ENCODE assay signal across 11 mouse cellular contexts in genomic region chr10:40649634-40650033, GRCm38 (mm10). TPM values are rescaled to one million over a fixed set of nuclear protein-coding genes. Genes with fewer than 3 reads are reported as not detected.
DNase-seq lines count a peak whose midpoint lies in the region; ATAC-seq and TF ChIP-seq lines count a peak whose summit lies in the region.
"Had no signal": no experiment of that assay in that cellular context is flagged by ENCODE, and none has a peak within 500 bp of the region (broad histone marks: within the 10 kb centered on the region; RNA-seq: fewer than 3 reads in every experiment).

No protein-coding gene starts in this region.

- H3K4me2 ChIP-seq in heart, postnatal 0 days (ENCODE audit: low read depth, low read length): no peak overlapping the region
- H3K4me2 ChIP-seq in midbrain, postnatal 0 days (ENCODE audit: low read depth, low read length, poor library complexity, severe bottlenecking): no peak overlapping the region
- no peak overlapping the region for H3K4me2 ChIP-seq in midbrain, embryonic 13.5 days (replicated peaks)

- H3K27me3 ChIP-seq in heart, postnatal 0 days (ENCODE audit: control insufficient read depth, insufficient read depth, low read length): no peaks in the 10 kb centered on the region
- no peaks in the 10 kb centered on the region; the same call in 1 of the 2 replicates for H3K27me3 ChIP-seq in midbrain, postnatal 0 days (ENCODE audit: insufficient read depth, low read length)
- peaks cover 5% of the 10 kb centered on the region; the same call in 1 of the 2 replicates for H3K27me3 ChIP-seq in midbrain, embryonic 13.5 days

- TF ChIP-seq EP300 in heart, postnatal 0 days (IDR thresholded peaks at IDR 0.05; ENCODE audit: low read depth): no peak

- no peaks in the 10 kb centered on the region; the same call in 1 of the 2 replicates for H3K36me3 ChIP-seq in heart, postnatal 0 days (replicated peaks; ENCODE audit: control insufficient read depth, insufficient read depth, low read length)
- H3K36me3 ChIP-seq in midbrain, postnatal 0 days (ENCODE audit: insufficient read depth, low read length): no peaks in the 10 kb centered on the region
- no peaks in the 10 kb centered on the region for H3K36me3 ChIP-seq in midbrain, embryonic 13.5 days

- intact Hi-C loops in heart, postnatal 25 days (cut with DNase I): loop anchor here (2.0 to 10.0 kb wide), 2 partner anchors 235 to 615 kb away; no protein-coding TSS in a partner anchor

- ATAC-seq in heart, postnatal 0 days (ENCODE audit: insufficient read depth, low read depth): no peak
- ATAC-seq in midbrain, postnatal 0 days (ENCODE audit: low FRiP score): no peak
- no peak for ATAC-seq in midbrain, embryonic 13.5 days
- ATAC-seq: inflammation-experienced regulatory T-cells, adult 6 months had no signal

- H3K4me3 ChIP-seq in heart, postnatal 0 days (ENCODE audit: low read depth, low read length): no peak overlapping the region
- no peak overlapping the region for H3K4me3 ChIP-seq in midbrain, postnatal 0 days (ENCODE audit: low read depth, low read length)
- H3K4me3 ChIP-seq in midbrain, embryonic 13.5 days (replicated peaks): no peak overlapping the region

- no peaks in the 10 kb centered on the region for H3K9me3 ChIP-seq in heart, postnatal 0 days (replicated peaks; ENCODE audit: control insufficient read depth, low read length)
- no peaks in the 10 kb centered on the region for H3K9me3 ChIP-seq in midbrain, postnatal 0 days (ENCODE audit: low read length)
- no peaks in the 10 kb centered on the region; the same call in 1 of the 2 replicates for H3K9me3 ChIP-seq in midbrain, embryonic 13.5 days

- no peaks in the 10 kb centered on the region for H3K4me1 ChIP-seq in heart, postnatal 0 days (ENCODE audit: control insufficient read depth, insufficient read depth)
- no peaks in the 10 kb centered on the region for H3K4me1 ChIP-seq in midbrain, postnatal 0 days (ENCODE audit: insufficient read depth, low read length)
- H3K4me1 ChIP-seq in midbrain, embryonic 13.5 days (replicated peaks): 0 out of 2 replicates have a peak, but pooled peaks cover 11% of the 10 kb centered on the region

- 31% methylated on average over 4 of the region's 4 CpGs for WGBS in heart, postnatal 0 days
- WGBS in midbrain, postnatal 0 days: 27% methylated on average over 4 of the region's 4 CpGs
- 34% methylated on average over 4 of the region's 4 CpGs for WGBS in midbrain, embryonic 13.5 days

- TF ChIP-seq CTCF in heart, postnatal 0 days (IDR thresholded peaks at IDR 0.05; ENCODE audit: low read depth): peak; percentile 45
- TF ChIP-seq CTCF in midbrain, postnatal 0 days (IDR thresholded peaks at IDR 0.05): peak; percentile 76

- DNase-seq in heart, postnatal 0 days (ENCODE audit: low spot score): no peak
- DNase-seq in heart, postnatal 25 days (ENCODE audit: low spot score): no peak
- peak; percentile 57 for DNase-seq in midbrain, postnatal 0 days (ENCODE audit: low spot score)
- DNase-seq in embryo, embryonic 10.5 days (ENCODE audit: low spot score): peak; percentile 66
- no peak for DNase-seq in urinary bladder, postnatal 25 days (ENCODE audit: low spot score)
- DNase-seq in layer of hippocampus, adult 18-20 months (ENCODE audit: low spot score in 2 of 2): no peak
- no peak for DNase-seq in left cerebral cortex, adult 8-10 months (ENCODE audit: low spot score in 2 of 2)
- DNase-seq: right cerebral cortex, postnatal 14 days; thymus, adult 2 months had no signal

- H3K9ac ChIP-seq in heart, postnatal 0 days (replicated peaks; ENCODE audit: low read depth, low read length): no peak overlapping the region
- no peak overlapping the region for H3K9ac ChIP-seq in midbrain, postnatal 0 days (replicated peaks; ENCODE audit: low read length, poor library complexity, severe bottlenecking)
- no peak overlapping the region for H3K9ac ChIP-seq in midbrain, embryonic 13.5 days (replicated peaks)

- no peak overlapping the region for H3K27ac ChIP-seq in heart, postnatal 0 days (ENCODE audit: low read depth)
- H3K27ac ChIP-seq in midbrain, postnatal 0 days (ENCODE audit: low read depth, low read length): no peak overlapping the region
- H3K27ac ChIP-seq in midbrain, embryonic 13.5 days: no peak overlapping the region

RNA-seq across cellular contexts. Expression of gene Ddo, which starts 19.8 kb away (rescaled TPM):
- 41.4 and 52.6 TPM in 2 replicates for total RNA-seq in heart, postnatal 0 days (2014; rRNA removed; ENCODE audit: low replicate concordance)
- 26.7 and 32.0 TPM in 2 replicates for polyA plus RNA-seq in heart, postnatal 0 days (2015; fragmentation: Nextera tagmentation; extraction: Ambion mirVana)
- 10 to 100 TPM; 39.0 to 39.4 TPM for total RNA-seq in heart, postnatal 25 days (2021)
- total RNA-seq in midbrain, postnatal 0 days (2014; rRNA removed): 2.5 and 2.8 TPM in 2 replicates
- 1.9 and 2.1 TPM in 2 replicates for polyA plus RNA-seq in midbrain, postnatal 0 days (2015; fragmentation: Nextera tagmentation; extraction: Ambion mirVana)
- 0.19 and 0.70 TPM in 2 replicates for polyA plus RNA-seq in midbrain, embryonic 13.5 days (2015; fragmentation: Nextera tagmentation; extraction: Ambion mirVana)
- 10 to 100 TPM; 18.8 to 19.4 TPM for total RNA-seq in layer of hippocampus, adult 18-20 months (2021)
- 10 to 100 TPM; 10.8 to 17.4 (median 14.8) TPM for total RNA-seq in left cerebral cortex, adult 8-10 months (2022)
- polyA plus RNA-seq: inflammation-experienced regulatory T-cells, adult 6 months had no signal

RNA-seq across cellular contexts. Expression of gene Mettl24, which starts 33.4 kb away (rescaled TPM):
- 0.43 and 4.7 TPM in 2 replicates for total RNA-seq in heart, postnatal 0 days (2014; rRNA removed; ENCODE audit: low replicate concordance)
- 2.9 and 3.0 TPM in 2 replicates for polyA plus RNA-seq in heart, postnatal 0 days (2015; fragmentation: Nextera tagmentation; extraction: Ambion mirVana)
- total RNA-seq in heart, postnatal 25 days (2021): 1 to 10 TPM; 1.2 to 1.6 TPM
- total RNA-seq in midbrain, postnatal 0 days (2014; rRNA removed): not detected in 2 replicates
- polyA plus RNA-seq in midbrain, postnatal 0 days (2015; fragmentation: Nextera tagmentation; extraction: Ambion mirVana): 0.98 and 1.1 TPM in 2 replicates
- 0.43 and 0.52 TPM in 2 replicates for polyA plus RNA-seq in midbrain, embryonic 13.5 days (2015; fragmentation: Nextera tagmentation; extraction: Ambion mirVana)
- 1 to 10 TPM; 2.9 to 3.9 TPM for total RNA-seq in layer of hippocampus, adult 18-20 months (2021)
- total RNA-seq in left cerebral cortex, adult 8-10 months (2022): 1 to 10 TPM; 2.9 to 4.3 (median 3.2) TPM
- polyA plus RNA-seq: inflammation-experienced regulatory T-cells, adult 6 months had no signal

Comparison
In these comparisons a context has a peak if more than half of its experiments do, and no peak if none do; other contexts are left out.
1. DNase-seq: peak in midbrain, postnatal 0 days (single experiment) and embryo, embryonic 10.5 days (single experiment); none in heart, postnatal 0 days (single experiment), heart, postnatal 25 days (single experiment), urinary bladder, postnatal 25 days (single experiment), layer of hippocampus, adult 18-20 months (0 of 2) and left cerebral cortex, adult 8-10 months (0 of 2).